Mouse (Mus musculus) embryonic stem cell, embryonic (primary cell): ENCODE measurements around the gene Lrrc3c.

Source experiments
- CTCF ChIA-PET, 4 experiments: fragments of 300-600 bp in 2 of 4; fragments of 350-600 bp in 2 of 4; sonication (Branson Sonifier 250); formaldehyde crosslinking; loops; one replicate each; lab custom pipeline; 2022; ENCODE audit warnings: inconsistent platforms in 2 of 4; lab: Charles Lee
- POLR2A ChIA-PET, 4 experiments: fragments of 300-600 bp in 2 of 4; fragments of 350-600 bp in 2 of 4; sonication (Branson Sonifier 250); formaldehyde crosslinking; loops; one replicate each; lab custom pipeline; 2022; ENCODE audit warnings: antibody characterized with exemption in 4 of 4, inconsistent platforms in 1 of 4; lab: Charles Lee

Gene Lrrc3c

GRCm38 (mm10) chr11:98644757-98645156 lies 46.7 kb downstream of the Lrrc3c start:
- CTCF ChIA-PET = no interaction called here

GRCm38 (mm10) chr11:98645946-98646345 lies 47.9 kb downstream of the Lrrc3c start:
- POLR2A ChIA-PET = no interaction called here
- CTCF ChIA-PET = interaction anchor here in 3 of 4 experiments (0.6 to 1.6 kb wide), 4 partner anchors 9 to 1677 kb away, joined by 3 to 4 read pairs (median 4); no protein-coding TSS in a partner anchor

More at GRCm38 (mm10) chr11:98644757-98645156, 46.7 kb downstream of the Lrrc3c start:
- POLR2A ChIA-PET = interaction anchor here in 1 of 4 experiments (0.8 kb wide), 1 partner anchor 186 kb away, joined by 3 read pairs; no protein-coding TSS in a partner anchor

DNA sequence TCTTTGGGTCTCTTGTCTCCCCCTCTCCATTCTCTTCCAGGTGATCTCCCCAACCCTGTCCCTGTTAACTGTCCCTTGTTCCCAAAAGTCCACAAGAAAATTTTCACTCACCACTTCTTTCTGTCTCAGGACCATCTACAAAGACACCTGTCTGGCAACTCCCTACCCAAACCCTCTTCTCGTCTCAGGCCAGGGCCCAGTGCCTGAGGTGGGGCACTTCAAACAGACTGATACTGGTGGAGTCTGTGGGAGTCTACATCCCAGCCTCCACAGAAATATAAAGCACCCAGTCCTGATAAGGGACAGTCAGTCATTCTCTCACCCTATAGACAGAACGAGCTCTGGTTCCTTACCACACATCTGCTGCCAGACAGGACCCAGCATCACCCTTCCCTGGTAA lies 48.4 kb downstream of the Lrrc3c start, which contains the start of gene Gsdma2:
Gene Gsdma2 (plus strand): TSS at position 301 of the 400 bp plus-strand sequence.
- CTCF ChIA-PET = interaction anchor here in 2 of 4 experiments (0.7 to 1.6 kb wide), 2 partner anchors 8 to 1676 kb away, joined by 3 to 4 read pairs; no protein-coding TSS in a partner anchor
- POLR2A ChIA-PET = no interaction called here
